Mouse (Mus musculus): ENCODE measurements around the gene Slc25a22.

DNA sequence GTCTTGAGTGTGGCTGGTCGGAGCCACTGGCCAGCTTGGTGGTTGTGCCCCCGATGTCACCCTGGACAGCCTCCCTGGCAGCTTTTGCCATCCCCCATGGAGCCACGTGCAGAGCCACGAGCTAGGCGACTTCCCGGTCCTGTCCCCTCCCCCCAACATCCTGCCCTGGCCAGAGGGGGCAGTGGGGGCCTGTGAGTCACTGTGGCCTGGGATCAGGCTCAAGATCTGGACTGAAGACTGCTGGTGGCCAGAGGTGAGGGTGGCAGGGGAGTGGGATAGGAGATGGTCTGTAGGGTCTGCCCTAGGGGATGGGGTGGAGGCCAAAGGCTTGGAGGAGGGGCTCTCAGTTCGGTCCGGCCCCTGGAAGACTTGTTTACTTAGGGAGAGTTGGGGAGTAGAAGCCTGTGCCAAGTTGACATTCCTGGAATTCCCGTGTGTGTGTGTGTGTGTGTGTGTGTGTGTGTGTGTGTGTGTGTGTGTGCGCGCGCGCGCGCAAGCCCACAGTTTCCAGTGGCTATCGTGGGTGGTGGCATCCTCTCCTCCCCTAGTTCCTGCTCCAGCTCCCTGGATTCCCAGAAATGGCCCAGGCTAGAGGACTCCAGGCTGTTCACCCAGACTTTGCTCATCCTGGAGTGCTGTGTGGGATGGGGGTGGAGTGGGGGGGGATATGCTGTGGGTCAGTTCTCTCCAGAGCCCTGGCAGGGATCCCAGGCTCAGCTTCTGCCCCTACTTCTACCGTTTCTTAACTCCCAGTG, 38.7 kb upstream of the Slc25a22 start:
- TF ChIP-seq USF1 (IDR thresholded peaks at IDR 0.05; ENCODE audit: low read depth) (peak; percentile 62), CTCF (IDR thresholded peaks at IDR 0.05; ENCODE audit: control insufficient read depth, insufficient read depth, insufficient read length) (no peak), MAX (IDR thresholded peaks at IDR 0.05) (peak; percentile 95), CEBPB (IDR thresholded peaks at IDR 0.05; ENCODE audit: low read depth) (no peak), MYOD1 (IDR thresholded peaks at IDR 0.05; ENCODE audit: control insufficient read depth, insufficient read length, low read depth) (no peak), MYOG (IDR thresholded peaks at IDR 0.05; ENCODE audit: control insufficient read depth, extremely low read depth, insufficient read length) (no peak), FOSL1 (IDR thresholded peaks at IDR 0.05; ENCODE audit: insufficient read depth, low read length, poor library complexity, severe bottlenecking) (no peak)
